Mouse (Mus musculus) forebrain, embryonic 14.5 days (tissue): ENCODE measurements around the gene Fgfr2. TPM values are rescaled to one million over a fixed set of nuclear protein-coding genes. Genes with fewer than 3 reads are reported as not detected.

ENCODE experiments used
- ATAC-seq: fragments of 200-750 bp; cut with Nextera tagmentation; 2 replicates; pipeline ENCODE4 v1.8.0; 2017; ENCODE audit warnings: mild to moderate bottlenecking, moderate library complexity
- DNase-seq: peaks from one replicate; pipeline ENCODE4 v3.0.0-alpha.2; 2015; ENCODE audit warnings: low spot score
- H3K27ac ChIP-seq: fragments of 300-500 bp; sonication (generic); 2 replicates; pipeline ENCODE4 v1.5.1; 2014; ENCODE audit warnings: low read depth, mild to moderate bottlenecking, control low read depth, low read length, moderate library complexity
- H3K27me3 ChIP-seq: fragments of 300-500 bp; sonication (generic); replicated peaks from 2 replicates; pipeline ENCODE4 v1.6.1; 2014; ENCODE audit warnings: low read length, control low read depth, mixed read lengths; ENCODE audit not compliant: control insufficient read depth, insufficient read depth
- H3K36me3 ChIP-seq: fragments of 300-500 bp; sonication (generic); 2 replicates; pipeline ENCODE4 v1.6.1; 2014; ENCODE audit warnings: low read length, control low read depth; ENCODE audit not compliant: control insufficient read depth, insufficient read depth
- H3K4me1 ChIP-seq: fragments of 300-500 bp; sonication (generic); 2 replicates; pipeline ENCODE4 v1.6.1; 2014; ENCODE audit warnings: antibody characterized with exemption, low read length, control low read depth; ENCODE audit not compliant: control insufficient read depth, insufficient read depth
- H3K4me2 ChIP-seq: fragments of 300-500 bp; sonication (generic); 2 replicates; pipeline ENCODE4 v1.6.1; 2014; ENCODE audit warnings: mild to moderate bottlenecking, control low read depth, low read length
- H3K4me3 ChIP-seq: fragments of 300-500 bp; sonication (generic); 2 replicates; pipeline ENCODE4 v1.5.1; 2014; ENCODE audit warnings: low read depth, low read length, control low read depth
- H3K9ac ChIP-seq: fragments of 300-500 bp; sonication (generic); 2 replicates; pipeline ENCODE4 v1.6.1; 2014; ENCODE audit warnings: mild to moderate bottlenecking, low read length, control low read depth, moderate library complexity
- H3K9me3 ChIP-seq: fragments of 300-500 bp; sonication (generic); replicated peaks from 2 replicates; pipeline ENCODE4 v1.6.1; 2016; ENCODE audit warnings: low read length, control low read depth, mixed read lengths; ENCODE audit not compliant: control insufficient read depth
- WGBS: fragments of 180-500 bp; shearing (Covaris S2); extraction: QIAGEN DNeasy Blood & Tissue Kit; methylation state at CpG from one replicate; pipeline ENCODE4 v1.1.7; 2014; 5-methylcytosine and 5-hydroxymethylcytosine counted together
- polyA plus RNA-seq: library from polyadenylated mRNA; unstranded; fragments of >200 nt; fragmentation: Nextera tagmentation; extraction: Ambion mirVana; gene quantifications from 2 replicates; pipeline ENCODE4 v1.2.1, GENCODE M21; 2014

Fgfr2 gene
- polyA plus RNA-seq, 1 experiment from 2014 or later = 35.9 TPM

DNA sequence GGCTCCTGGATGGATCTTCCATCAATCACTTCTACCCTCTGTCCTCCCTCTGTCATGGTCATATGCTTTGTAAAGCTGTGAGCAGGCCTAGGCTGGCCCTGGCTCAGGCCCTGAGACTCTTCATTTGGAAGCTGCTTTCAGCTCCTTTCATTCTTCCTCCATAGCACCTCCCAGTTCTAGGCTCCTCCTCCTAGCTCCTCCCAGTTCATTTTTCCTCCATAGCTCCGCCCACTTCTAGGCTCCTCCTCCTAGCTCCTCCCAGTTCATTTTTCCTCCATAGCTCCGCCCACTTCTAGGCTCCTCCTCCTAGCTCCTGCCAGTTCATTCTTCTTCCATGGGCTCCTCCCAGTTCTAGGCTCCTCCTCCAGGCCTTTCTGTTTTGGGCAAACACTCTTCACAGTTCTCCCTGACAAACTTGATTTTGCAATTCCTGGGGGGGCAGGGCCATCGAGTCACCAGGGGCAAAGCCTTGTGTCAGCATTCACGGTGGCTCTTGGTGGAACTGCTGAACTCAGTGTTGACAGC lies 880.5 kb downstream of the Fgfr2 start:
- ATAC-seq = no peak
- Histone ChIP-seq H3K4me1 (peaks cover 16% of the 10 kb centered on the region), H3K27ac (no peak overlapping the region), H3K4me2 (no peak overlapping the region), H3K9ac (no peak overlapping the region), H3K4me3 (no peak overlapping the region), H3K27me3 (no peaks in the 10 kb centered on the region), H3K9me3 (no peaks in the 10 kb centered on the region), H3K36me3 (peaks cover 15% of the 10 kb centered on the region; the same call in 1 of the 2 replicates)
- WGBS = 56% methylated on average over 4 of the region's 4 CpGs
- DNase-seq = no peak

DNA sequence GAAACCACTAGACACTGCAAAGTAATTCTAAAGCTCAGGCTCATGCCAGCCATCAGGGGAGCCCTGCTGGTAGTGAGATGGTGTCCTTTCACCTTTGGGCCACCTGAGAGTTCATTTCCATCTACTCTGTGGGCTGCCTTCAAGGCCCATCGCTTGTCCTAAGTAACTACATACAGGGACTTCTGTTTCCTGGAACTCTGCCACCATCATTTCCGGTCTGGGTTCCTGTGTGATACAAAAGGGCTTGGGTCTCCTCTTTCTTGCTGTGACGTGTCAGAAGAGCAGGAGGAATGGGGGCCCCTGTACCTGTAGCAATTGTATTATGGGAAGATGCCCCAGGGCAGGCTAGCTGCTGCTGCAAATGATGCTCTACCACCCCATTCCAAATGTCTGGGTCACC lies 884.2 kb downstream of the Fgfr2 start:
- WGBS = 74% methylated on average over 3 of the region's 3 CpGs
- Histone ChIP-seq H3K4me1 (no peaks in the 10 kb centered on the region), H3K4me2 (no peak overlapping the region), H3K36me3 (peaks cover 18% of the 10 kb centered on the region; the same call in 1 of the 2 replicates), H3K27ac (no peak overlapping the region), H3K4me3 (no peak overlapping the region), H3K9ac (no peak overlapping the region), H3K27me3 (no peaks in the 10 kb centered on the region), H3K9me3 (no peaks in the 10 kb centered on the region)
- ATAC-seq (no peak), DNase-seq (no peak)

DNA sequence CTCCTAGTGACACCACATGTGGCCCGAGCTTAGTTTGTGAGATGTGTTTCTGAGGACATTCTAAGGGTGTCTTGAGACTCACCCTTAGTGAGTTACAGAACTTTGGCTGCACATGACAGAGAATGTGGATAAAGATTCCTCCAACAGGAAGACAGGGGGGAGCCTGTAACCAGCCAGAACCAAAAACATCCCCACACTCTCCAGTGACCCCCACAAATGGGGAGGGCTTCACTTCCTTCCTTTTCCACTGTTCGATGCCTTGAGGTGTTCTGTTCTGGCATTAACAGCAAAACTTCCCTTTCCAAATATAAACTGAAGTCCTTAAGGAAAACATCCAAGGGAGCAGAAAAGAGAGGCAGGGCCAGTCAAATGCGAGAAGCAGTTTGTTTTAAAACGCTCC lies 886.0 kb downstream of the Fgfr2 start:
- no peak overlapping the region for H3K4me2 ChIP-seq
- no peak overlapping the region for H3K4me3 ChIP-seq
- no peaks in the 10 kb centered on the region for H3K4me1 ChIP-seq
- H3K9me3 ChIP-seq = no peaks in the 10 kb centered on the region
- DNase-seq = no peak
- no peak for ATAC-seq
- H3K27me3 ChIP-seq = no peaks in the 10 kb centered on the region
- peaks cover 18% of the 10 kb centered on the region; the same call in 1 of the 2 replicates for H3K36me3 ChIP-seq
- no peak overlapping the region for H3K27ac ChIP-seq
- 88% methylated on average over 4 of the region's 4 CpGs for WGBS
- H3K9ac ChIP-seq = no peak overlapping the region

- Histone ChIP-seq H3K27ac (no peak overlapping the region), H3K9me3 (no peaks in the 10 kb centered on the region), H3K4me2 (no peak overlapping the region), H3K4me3 (no peak overlapping the region), H3K9ac (no peak overlapping the region), H3K27me3 (no peaks in the 10 kb centered on the region), H3K36me3 (peaks cover 18% of the 10 kb centered on the region; the same call in 1 of the 2 replicates), H3K4me1 (no peaks in the 10 kb centered on the region)
- WGBS = 71% methylated on average over 8 of the region's 8 CpGs
- ATAC-seq (no peak), DNase-seq (no peak)
These were observed 886.4 kb downstream of the Fgfr2 start for GRCm38 (mm10) chr7:132236789-132237188.

DNA sequence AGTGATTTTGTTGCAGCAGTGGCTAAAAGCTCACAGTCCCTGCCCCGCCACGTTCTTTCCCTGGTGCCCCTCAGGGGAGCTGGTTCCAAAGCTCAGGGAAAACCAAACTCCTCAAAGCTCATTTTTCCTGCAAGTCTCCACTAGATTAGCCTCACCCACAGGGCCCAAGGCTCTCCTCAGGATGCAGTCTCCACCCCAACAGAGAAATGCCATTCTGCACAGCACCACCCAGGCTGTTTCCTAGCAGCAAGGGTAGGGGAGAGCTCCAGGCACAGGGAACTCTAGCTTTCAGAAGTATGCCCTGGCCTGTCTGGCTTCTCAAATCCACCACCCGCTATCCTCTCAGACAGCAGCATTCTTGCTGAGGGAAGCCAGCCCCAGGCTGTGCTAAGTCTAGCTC lies 888.9 kb downstream of the Fgfr2 start:
- WGBS = 59% methylated on average over 3 of the region's 3 CpGs
- Histone ChIP-seq H3K4me3 (no peak overlapping the region), H3K4me1 (no peaks in the 10 kb centered on the region), H3K9ac (no peak overlapping the region), H3K9me3 (no peaks in the 10 kb centered on the region), H3K36me3 (peaks cover 10% of the 10 kb centered on the region; the same call in 1 of the 2 replicates), H3K27me3 (no peaks in the 10 kb centered on the region), H3K27ac (no peak overlapping the region), H3K4me2 (no peak overlapping the region)
- no peak for ATAC-seq
- DNase-seq = no peak

GRCm38 (mm10) chr7:132233732-132234131 lies 889.4 kb downstream of the Fgfr2 start:
- no peaks in the 10 kb centered on the region for H3K4me1 ChIP-seq
- no peak overlapping the region for H3K9ac ChIP-seq
- H3K27me3 ChIP-seq = no peaks in the 10 kb centered on the region
- no peak for ATAC-seq
- H3K4me3 ChIP-seq = no peak overlapping the region
- 89% methylated on average over 4 of the region's 4 CpGs for WGBS
- no peak overlapping the region for H3K27ac ChIP-seq
- no peak overlapping the region for H3K4me2 ChIP-seq
- peaks cover 10% of the 10 kb centered on the region; the same call in 1 of the 2 replicates for H3K36me3 ChIP-seq
- no peaks in the 10 kb centered on the region for H3K9me3 ChIP-seq
- no peak for DNase-seq

GRCm38 (mm10) chr7:132232937-132233336 lies 890.2 kb downstream of the Fgfr2 start:
- WGBS = 81% methylated on average over 2 of the region's 2 CpGs
- H3K36me3 ChIP-seq = peaks cover 5% of the 10 kb centered on the region; the same call in 1 of the 2 replicates
- H3K4me1 ChIP-seq = no peaks in the 10 kb centered on the region
- H3K9me3 ChIP-seq = no peaks in the 10 kb centered on the region
- no peak overlapping the region for H3K4me3 ChIP-seq
- ATAC-seq = no peak
- no peak overlapping the region for H3K27ac ChIP-seq
- H3K4me2 ChIP-seq = no peak overlapping the region
- H3K9ac ChIP-seq = no peak overlapping the region
- no peaks in the 10 kb centered on the region for H3K27me3 ChIP-seq
- no peak for DNase-seq

DNA sequence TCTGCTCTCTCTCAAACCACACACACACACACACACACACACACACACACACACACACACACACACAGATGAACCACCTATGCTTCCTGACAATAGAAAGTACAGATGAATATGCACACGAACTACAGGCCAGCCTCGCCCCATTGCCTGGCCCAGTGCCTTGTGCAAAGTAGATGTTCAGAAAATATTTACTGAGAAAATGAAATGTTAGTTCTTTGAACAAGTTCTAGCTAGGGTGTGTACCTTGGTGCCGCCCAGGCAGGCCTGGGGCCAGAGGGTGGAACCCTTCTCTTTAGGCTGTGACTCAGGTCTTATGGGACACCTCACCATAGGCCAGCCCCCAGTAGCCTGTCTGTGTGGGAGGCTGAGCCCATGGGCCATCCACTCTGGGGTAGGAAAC lies 891.7 kb downstream of the Fgfr2 start:
- 93% methylated on average over 3 of the region's 3 CpGs for WGBS

GRCm38 (mm10) chr7:132230961-132231360 lies 892.2 kb downstream of the Fgfr2 start:
- Histone ChIP-seq H3K36me3 (no peaks in the 10 kb centered on the region), H3K9me3 (no peaks in the 10 kb centered on the region), H3K27me3 (no peaks in the 10 kb centered on the region), H3K4me2 (no peak overlapping the region), H3K9ac (no peak overlapping the region), H3K27ac (no peak overlapping the region), H3K4me1 (no peaks in the 10 kb centered on the region), H3K4me3 (no peak overlapping the region)
- WGBS = 91% methylated on average over 3 of the region's 3 CpGs
- DNase-seq (no peak), ATAC-seq (no peak)

More for the DNA sequence above, 891.7 kb downstream of the Fgfr2 start:
- Histone ChIP-seq H3K9me3 (no peaks in the 10 kb centered on the region), H3K27ac (no peak overlapping the region), H3K4me3 (no peak overlapping the region), H3K9ac (no peak overlapping the region), H3K36me3 (no peaks in the 10 kb centered on the region), H3K4me2 (no peak overlapping the region), H3K27me3 (no peaks in the 10 kb centered on the region), H3K4me1 (no peaks in the 10 kb centered on the region)
- ATAC-seq (no peak), DNase-seq (no peak)
